1 mouse cellular context compared by ENCODE assay signal in genomic region chr3:79573376-79573775, GRCm38 (mm10). TPM values are rescaled to one million over a fixed set of nuclear protein-coding genes. Genes with fewer than 3 reads are reported as not detected.
"Had no signal": no experiment of that assay in that cellular context is flagged by ENCODE, and none has a peak within 500 bp of the region (broad histone marks: within the 10 kb centered on the region; RNA-seq: fewer than 3 reads in every experiment).

No protein-coding gene starts in this region.

RNA-seq across cellular contexts. Expression of gene 4930579G24Rik, which starts 55.5 kb away (rescaled TPM):
- total RNA-seq: monocyte, adult 5-6 weeks had no signal
